Comparison of ENCODE assay signal across 10 mouse cellular contexts in the genomic region with DNA sequence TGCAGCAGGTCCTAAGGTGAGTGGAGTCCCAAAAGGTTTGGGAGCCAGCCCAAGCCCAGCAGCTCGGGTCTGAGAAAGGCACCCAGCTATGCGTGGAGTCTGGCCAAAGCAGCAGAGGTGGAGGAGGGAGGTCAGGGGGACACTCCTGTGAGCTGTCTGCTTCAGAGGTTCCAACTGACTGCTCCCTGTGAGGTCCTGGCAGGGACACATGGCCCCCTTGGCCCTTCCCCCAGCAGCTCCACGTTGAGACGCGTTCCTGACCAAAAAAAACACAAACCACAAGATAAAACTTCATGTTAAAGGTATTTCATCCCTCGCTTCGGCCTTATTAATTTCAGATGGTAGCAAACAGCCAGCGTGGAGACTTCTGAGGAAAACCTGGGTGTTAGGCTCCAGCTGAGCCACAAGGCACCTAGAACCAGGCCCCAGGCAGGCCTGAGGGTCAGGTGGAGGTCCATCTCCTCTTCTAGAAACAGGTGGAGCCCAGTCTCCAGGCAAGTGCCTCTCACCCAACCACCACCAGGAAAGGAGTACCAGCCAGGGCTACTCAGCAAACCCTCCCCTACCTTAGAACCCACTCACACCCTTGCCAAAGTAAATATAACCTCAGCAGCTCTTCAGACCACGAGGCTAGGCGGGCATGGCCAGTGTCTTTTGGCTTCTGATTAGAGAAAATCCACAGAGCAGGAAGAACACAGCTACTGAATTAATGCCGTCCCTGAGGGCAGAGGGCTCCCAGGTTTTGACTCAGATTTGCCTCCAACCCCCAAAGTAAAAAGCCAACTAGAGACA.
DNase-seq lines count a peak whose midpoint lies in the region; ATAC-seq lines count a peak whose summit lies in the region.
"Had no signal": no experiment of that assay in that cellular context is flagged by ENCODE, and none has a peak within 500 bp of the region (broad histone marks: within the 10 kb centered on the region; RNA-seq: fewer than 3 reads in every experiment).

No protein-coding gene starts in this region.

- no peak overlapping the region for H3K9ac ChIP-seq in limb, embryonic 15.5 days
- H3K9ac ChIP-seq: neural tube, embryonic 15.5 days had no signal

- peaks cover 44% of the 10 kb centered on the region for H3K4me1 ChIP-seq in limb, embryonic 15.5 days
- H3K4me1 ChIP-seq: neural tube, embryonic 15.5 days had no signal

- peak; percentile 32 for DNase-seq in 3134 (ENCODE audit: extremely low read depth, insufficient read length, low spot score)
- peak; percentile 54 for DNase-seq in Muller cell, postnatal 12 days (ENCODE audit: inconsistent ontology term)
- DNase-seq in kidney, adult 18-20 months = peak; percentile 36
- no peak for DNase-seq in T-cell, adult 2 months (ENCODE audit: low spot score)
- DNase-seq in layer of hippocampus, adult 18-20 months (ENCODE audit: low spot score in 2 of 2) = no peak
- DNase-seq: spleen, adult 18-20 months had no signal

- no peak overlapping the region for H3K4me3 ChIP-seq in limb, embryonic 15.5 days
- H3K4me3 ChIP-seq: neural tube, embryonic 15.5 days had no signal

- no peak for ATAC-seq in limb, embryonic 15.5 days (ENCODE audit: insufficient number of reproducible peaks, low FRiP score, low TSS enrichment, low read depth)
- no peak for ATAC-seq in megakaryocyte progenitor cell, adult 5-6 weeks (replicated peaks; ENCODE audit: poor library complexity)

- H3K9me3 ChIP-seq in limb, embryonic 15.5 days = no peaks in the 10 kb centered on the region
- H3K9me3 ChIP-seq: G1E; neural tube, embryonic 15.5 days had no signal

- peak overlapping the region; percentile 65 for H3K27ac ChIP-seq in limb, embryonic 15.5 days
- H3K27ac ChIP-seq: neural tube, embryonic 15.5 days had no signal

- H3K36me3 ChIP-seq in limb, embryonic 15.5 days = no peaks in the 10 kb centered on the region
- H3K36me3 ChIP-seq: G1E; neural tube, embryonic 15.5 days had no signal

- no peaks in the 10 kb centered on the region for H3K27me3 ChIP-seq in limb, embryonic 15.5 days
- H3K27me3 ChIP-seq: neural tube, embryonic 15.5 days had no signal

- 28% methylated on average over 11 of the region's 11 CpGs for WGBS in limb, embryonic 15.5 days

- no peak overlapping the region for H3K4me2 ChIP-seq in limb, embryonic 15.5 days
- H3K4me2 ChIP-seq: neural tube, embryonic 15.5 days had no signal

Comparison
In these comparisons a context has a peak if more than half of its experiments do, and no peak if none do; other contexts are left out.
1. DNase-seq: peak in 3134 (single experiment), Muller cell, postnatal 12 days (single experiment) and kidney, adult 18-20 months (single experiment); none in T-cell, adult 2 months (single experiment) and layer of hippocampus, adult 18-20 months (0 of 2).